21 mouse cellular contexts compared by ENCODE assay signal in genomic region chr4:97615031-97615430, GRCm38 (mm10).
DNase-seq lines count a peak whose midpoint lies in the region; ATAC-seq and TF ChIP-seq lines count a peak whose summit lies in the region.
"Had no signal": no experiment of that assay in that cellular context is flagged by ENCODE, and none has a peak within 500 bp of the region (broad histone marks: within the 10 kb centered on the region; RNA-seq: fewer than 3 reads in every experiment).

No protein-coding gene starts in this region.

- ATAC-seq in liver, embryonic 12.5 days = no peak
- peak; percentile 44; the same call in 1 of the 2 replicates for ATAC-seq in intestine, embryonic 16.5 days
- 0 out of 2 replicates have a peak, but pooled peaks have one; percentile 25 for ATAC-seq in liver, embryonic 15.5 days (ENCODE audit: insufficient read depth)
- ATAC-seq: activated CD4-positive, CD25-positive, alpha-beta regulatory T cell, adult 4 months; forebrain, embryonic 16.5 days; Patski had no signal

- WGBS in liver, adult 2 months = 23% methylated on average over 3 of the region's 3 CpGs
- 64% methylated on average over 3 of the region's 3 CpGs for WGBS in liver, embryonic 12.5 days (ENCODE audit: insufficient replicate concordance)
- 59% methylated on average over 3 of the region's 3 CpGs for WGBS in intestine, embryonic 16.5 days
- WGBS in liver, embryonic 15.5 days (ENCODE audit: insufficient replicate concordance) = 57% methylated on average over 3 of the region's 3 CpGs

- peak; percentile 94 for DNase-seq in liver, adult 2 months (ENCODE audit: extremely low read depth, low read depth, low spot score)
- no peak for DNase-seq in urinary bladder, postnatal 25 days (ENCODE audit: low spot score)
- DNase-seq in lung, postnatal 10 days = no peak
- DNase-seq: adrenal gland, postnatal 14 days; cerebellum, adult 18-20 months; cerebellum, adult 9-11 months; cerebellum, postnatal 36 days; gastrocnemius, postnatal 10 days; heart, adult 18-20 months; heart, postnatal 14 days had no signal

- H3K79me2 ChIP-seq in liver, adult 2 months (ENCODE audit: control insufficient read depth, insufficient read depth, low read length) = no peaks in the 10 kb centered on the region

- no peak overlapping the region for H3K27ac ChIP-seq in liver, adult 2 months (replicated peaks; ENCODE audit: insufficient read depth, low read depth, low read length)
- H3K27ac ChIP-seq in liver, embryonic 12.5 days = no peak overlapping the region
- H3K27ac ChIP-seq in intestine, embryonic 16.5 days (ENCODE audit: low read length) = no peak overlapping the region
- no peak overlapping the region for H3K27ac ChIP-seq in liver, embryonic 15.5 days (replicated peaks)
- H3K27ac ChIP-seq: embryonic facial prominence, embryonic 13.5 days; forebrain, embryonic 12.5 days; heart, embryonic 15.5 days had no signal

- H3K36me3 ChIP-seq in liver, adult 2 months (ENCODE audit: control insufficient read depth, insufficient read depth, low read length) = no peaks in the 10 kb centered on the region
- no peaks in the 10 kb centered on the region for H3K36me3 ChIP-seq in liver, embryonic 12.5 days
- no peaks in the 10 kb centered on the region for H3K36me3 ChIP-seq in intestine, embryonic 16.5 days (ENCODE audit: control insufficient read depth, insufficient read depth, low read length)
- no peaks in the 10 kb centered on the region for H3K36me3 ChIP-seq in liver, embryonic 15.5 days (replicated peaks)
- H3K36me3 ChIP-seq: embryonic facial prominence, embryonic 13.5 days; forebrain, embryonic 12.5 days; heart, embryonic 15.5 days had no signal

- no peaks in the 10 kb centered on the region for H3K27me3 ChIP-seq in liver, adult 2 months (ENCODE audit: control insufficient read depth, insufficient read depth, low read length)
- peaks cover 3% of the 10 kb centered on the region; the same call in 1 of the 2 replicates for H3K27me3 ChIP-seq in liver, embryonic 12.5 days (replicated peaks)
- H3K27me3 ChIP-seq in intestine, embryonic 16.5 days (replicated peaks; ENCODE audit: control insufficient read depth, insufficient read depth, low read length) = no peaks in the 10 kb centered on the region
- 0 out of 2 replicates have a peak, but pooled peaks cover 12% of the 10 kb centered on the region for H3K27me3 ChIP-seq in liver, embryonic 15.5 days
- H3K27me3 ChIP-seq: CH12.LX; embryonic facial prominence, embryonic 13.5 days; forebrain, embryonic 12.5 days; heart, embryonic 15.5 days; Patski had no signal

- TF ChIP-seq CTCF in liver, adult 2 months (IDR thresholded peaks at IDR 0.05; ENCODE audit: low read depth, low read length) = no peak

- no peak overlapping the region for H3K4me2 ChIP-seq in liver, embryonic 12.5 days
- H3K4me2 ChIP-seq in intestine, embryonic 16.5 days (ENCODE audit: low read depth, low read length) = no peak overlapping the region
- no peak overlapping the region for H3K4me2 ChIP-seq in liver, embryonic 15.5 days
- H3K4me2 ChIP-seq: embryonic facial prominence, embryonic 13.5 days; forebrain, embryonic 12.5 days; heart, embryonic 11.5 days; heart, embryonic 15.5 days had no signal

- peaks cover 2% of the 10 kb centered on the region; the same call in 1 of the 2 replicates for H3K4me1 ChIP-seq in liver, adult 2 months (ENCODE audit: control insufficient read depth, insufficient read depth, low read length)
- no peaks in the 10 kb centered on the region for H3K4me1 ChIP-seq in liver, embryonic 12.5 days
- H3K4me1 ChIP-seq in intestine, embryonic 16.5 days (ENCODE audit: control insufficient read depth, insufficient read depth, low read length) = peaks cover 5% of the 10 kb centered on the region; the same call in 1 of the 2 replicates
- H3K4me1 ChIP-seq in liver, embryonic 15.5 days (replicated peaks) = no peaks in the 10 kb centered on the region

- H3K9ac ChIP-seq in liver, adult 2 months (ENCODE audit: low read depth, low read length) = no peak overlapping the region
- no peak overlapping the region for H3K9ac ChIP-seq in liver, embryonic 12.5 days
- no peak overlapping the region for H3K9ac ChIP-seq in intestine, embryonic 16.5 days (ENCODE audit: low read depth, low read length)
- no peak overlapping the region for H3K9ac ChIP-seq in liver, embryonic 15.5 days
- H3K9ac ChIP-seq: embryonic facial prominence, embryonic 13.5 days; forebrain, embryonic 12.5 days; heart, embryonic 15.5 days had no signal

- TF ChIP-seq POLR2A in liver, adult 2 months (IDR thresholded peaks at IDR 0.05; ENCODE audit: extremely low read depth, insufficient read depth, low read length) = no peak

- H3K9me3 ChIP-seq in liver, embryonic 12.5 days (replicated peaks) = no peaks in the 10 kb centered on the region
- no peaks in the 10 kb centered on the region for H3K9me3 ChIP-seq in intestine, embryonic 16.5 days (ENCODE audit: control insufficient read depth, low read length)
- no peaks in the 10 kb centered on the region for H3K9me3 ChIP-seq in liver, embryonic 15.5 days (replicated peaks)
- H3K9me3 ChIP-seq: embryonic facial prominence, embryonic 13.5 days; forebrain, embryonic 12.5 days; heart, embryonic 15.5 days had no signal

- H3K4me3 ChIP-seq in liver, adult 2 months (ENCODE audit: insufficient read depth, low read depth, low read length) = no peak overlapping the region
- no peak overlapping the region for H3K4me3 ChIP-seq in liver, embryonic 12.5 days
- no peak overlapping the region for H3K4me3 ChIP-seq in intestine, embryonic 16.5 days (ENCODE audit: low read length)
- H3K4me3 ChIP-seq in liver, embryonic 15.5 days (replicated peaks) = no peak overlapping the region
- H3K4me3 ChIP-seq: embryonic facial prominence, embryonic 13.5 days; forebrain, embryonic 12.5 days; heart, embryonic 15.5 days had no signal
